Mouse (Mus musculus): ENCODE results near the gene Trio.
A peak's percentile ranks its signal among the peaks of the same experiment; 100 is the strongest.

Gene Trio

DNA sequence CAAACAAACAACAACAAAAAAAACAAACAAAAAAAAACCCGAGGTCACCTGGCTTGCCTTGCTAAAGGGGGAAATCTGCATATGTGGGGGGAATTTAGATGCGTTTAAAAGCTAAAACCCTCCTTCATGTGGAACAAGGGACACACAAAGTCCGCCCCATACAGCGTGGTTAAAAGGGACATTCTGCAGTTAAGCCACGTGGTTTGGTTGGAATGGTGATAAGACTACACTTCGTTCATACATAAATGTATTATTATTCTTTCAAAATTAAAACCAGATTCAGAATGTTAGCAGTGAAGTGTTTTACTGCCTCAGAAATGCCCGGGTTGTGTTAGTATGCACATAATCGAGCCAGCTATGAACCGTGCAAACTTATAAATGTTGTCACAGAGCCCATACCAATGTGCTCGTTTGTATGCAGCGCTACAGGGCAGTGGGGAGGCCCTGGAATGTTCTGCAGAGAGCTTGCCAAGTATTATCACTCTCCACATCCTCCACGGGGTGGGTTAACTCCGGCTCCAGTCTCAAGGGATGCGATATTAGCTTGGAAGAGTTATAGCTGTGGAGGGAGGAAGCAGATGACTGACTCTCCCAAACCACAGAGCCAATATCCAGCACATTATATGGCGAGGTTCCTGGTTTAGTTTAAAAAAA, 243.1 kb downstream of the Trio start:
- peak; percentile 29 to 63 for DNase-seq (ENCODE audit: inconsistent age in 2 of 2, low spot score in 1 of 2)

GRCm38 (mm10) chr15:27779827-27780226, 245.8 kb downstream of the Trio start:
- DNase-seq (ENCODE audit: inconsistent age in 2 of 2, low spot score in 1 of 2) = no peak

GRCm38 (mm10) chr15:27779398-27779797, 246.2 kb downstream of the Trio start:
- DNase-seq (ENCODE audit: inconsistent age in 2 of 2, low spot score in 1 of 2) = no peak

DNA sequence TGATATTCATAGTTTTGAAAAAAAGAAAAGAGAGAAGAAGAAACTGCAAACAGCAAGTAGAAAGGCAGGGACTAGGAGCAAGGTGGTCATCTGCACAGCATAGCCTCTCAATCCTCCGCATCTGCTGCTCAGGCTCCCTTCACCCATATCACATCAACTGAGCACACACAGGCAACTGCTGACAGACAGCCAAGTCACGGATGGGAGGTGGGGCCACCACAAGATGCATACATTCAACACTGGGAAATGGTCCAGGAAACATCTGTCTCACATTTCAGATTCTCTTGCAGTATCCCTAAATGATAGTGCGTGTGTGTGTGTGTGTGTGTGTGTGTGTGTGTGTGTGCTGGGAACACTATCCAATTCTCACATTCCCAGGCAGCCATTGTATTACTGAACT, 247.4 kb downstream of the Trio start:
- no peak for DNase-seq (ENCODE audit: inconsistent age in 2 of 2, low spot score in 1 of 2)

DNA sequence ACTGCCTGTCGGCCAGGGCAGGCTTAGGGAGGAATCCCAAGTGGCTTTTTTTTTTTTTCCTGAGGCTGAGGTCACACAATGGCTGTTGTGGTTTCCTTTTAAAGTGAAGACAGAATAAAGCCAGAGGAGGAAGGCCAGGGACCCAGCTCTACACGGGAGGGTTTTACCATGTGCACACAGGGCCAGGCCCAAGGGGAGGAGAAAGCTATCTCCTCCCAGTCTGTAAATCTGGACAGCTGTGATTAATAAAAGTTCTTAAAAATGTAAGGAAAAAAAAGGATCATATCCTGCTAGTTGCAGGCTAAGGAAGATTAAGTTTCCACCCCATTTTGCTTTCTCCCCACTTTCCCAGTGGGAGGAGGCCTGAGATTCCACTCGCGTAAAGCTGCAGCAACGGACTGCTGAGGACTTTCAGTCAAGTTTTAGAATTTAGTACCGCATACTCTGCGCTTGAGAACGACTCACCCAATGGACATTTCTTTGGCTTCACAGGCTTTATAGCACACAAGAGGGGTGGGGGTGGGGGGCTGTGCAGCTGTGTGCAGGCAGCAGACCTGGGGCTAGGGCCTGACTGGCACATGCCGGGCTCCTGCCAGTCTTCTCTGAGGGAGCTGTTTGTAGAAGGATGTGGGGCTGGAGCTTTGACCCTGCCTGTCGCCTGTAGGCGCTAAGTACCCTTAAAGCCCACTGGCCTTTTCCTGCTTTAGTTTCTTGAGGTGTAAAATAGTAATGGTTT, 248.0 kb downstream of the Trio start:
- no peak for DNase-seq (ENCODE audit: inconsistent age in 2 of 2, low spot score in 1 of 2)

- DNase-seq (ENCODE audit: inconsistent age in 2 of 2, low spot score in 1 of 2) = no peak
Observed at GRCm38 (mm10) chr15:27774481-27774880, 251.2 kb downstream of the Trio start.

DNA sequence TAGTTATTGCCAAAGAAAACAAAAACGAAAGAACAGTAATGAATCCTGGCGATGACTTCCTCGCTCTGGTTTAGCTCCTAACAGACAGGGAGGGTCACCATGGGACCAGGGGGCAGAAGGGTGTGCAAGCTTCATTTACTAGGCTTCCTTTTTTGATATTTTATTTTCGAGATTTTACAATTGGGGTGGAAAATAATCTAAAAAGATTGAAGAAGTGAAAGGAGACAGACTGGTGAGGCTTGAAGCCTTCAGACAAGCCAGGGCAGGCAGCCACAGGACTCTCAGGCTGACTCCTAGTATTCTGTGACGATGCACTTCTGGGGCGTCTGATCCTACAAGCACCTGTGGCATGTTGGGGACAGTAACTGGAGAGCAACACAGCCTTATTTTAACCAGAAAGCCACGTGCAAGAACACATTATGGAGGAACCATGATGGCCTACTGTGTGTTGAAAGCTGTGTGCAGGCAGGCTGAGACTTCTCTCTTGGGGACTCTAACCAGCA, 253.5 kb downstream of the Trio start:
- DNase-seq (ENCODE audit: inconsistent age in 2 of 2, low spot score in 1 of 2) = peak in 1 of 2 experiments; percentile 49

- DNase-seq (ENCODE audit: inconsistent age in 2 of 2, low spot score in 1 of 2) = peak; percentile 66 to 90
Observed at GRCm38 (mm10) chr15:27771581-27771980, 254.1 kb downstream of the Trio start.

DNA sequence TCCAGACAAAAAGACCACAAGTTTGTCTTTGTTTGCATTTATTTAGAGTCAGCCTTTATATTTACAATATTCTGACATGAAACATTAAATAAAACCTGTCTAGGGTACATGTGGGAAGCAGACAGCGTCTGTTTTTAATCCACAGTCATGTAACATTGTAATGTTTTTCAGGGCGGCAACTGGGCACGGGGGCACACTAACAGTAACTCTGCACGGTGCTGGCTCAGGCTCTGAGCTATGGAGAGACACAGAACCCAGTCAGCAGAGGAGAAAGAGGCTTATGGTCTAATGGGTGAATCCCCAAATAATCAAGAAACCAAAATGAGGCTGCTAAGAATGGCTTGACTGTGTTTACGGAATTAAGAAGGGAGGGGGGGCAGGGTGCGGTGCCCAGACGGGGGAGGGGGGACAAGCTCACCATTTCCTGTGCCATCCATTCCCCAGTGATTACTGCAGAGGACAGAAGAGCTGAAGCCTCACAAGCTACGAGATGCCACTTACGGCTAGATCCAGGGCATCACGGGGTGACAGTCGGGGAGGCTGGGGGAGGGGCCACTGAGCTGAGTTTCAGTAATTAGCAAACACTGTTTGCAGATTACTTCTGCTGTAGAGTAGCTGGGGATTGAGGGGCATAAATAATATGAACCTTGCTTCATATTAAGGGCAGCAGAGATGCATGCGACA, 255.0 kb downstream of the Trio start:
- DNase-seq (ENCODE audit: inconsistent age in 2 of 2, low spot score in 1 of 2) = peak in 1 of 2 experiments; percentile 50

GRCm38 (mm10) chr15:27761416-27761815, 264.2 kb downstream of the Trio start:
- DNase-seq (ENCODE audit: inconsistent age in 2 of 2, low spot score in 1 of 2) = no peak

GRCm38 (mm10) chr15:27760655-27761054, 265.0 kb downstream of the Trio start:
- no peak for DNase-seq (ENCODE audit: inconsistent age in 2 of 2, low spot score in 1 of 2)

GRCm38 (mm10) chr15:27759890-27760289, 265.8 kb downstream of the Trio start:
- no peak for DNase-seq (ENCODE audit: inconsistent age in 2 of 2, low spot score in 1 of 2)

DNA sequence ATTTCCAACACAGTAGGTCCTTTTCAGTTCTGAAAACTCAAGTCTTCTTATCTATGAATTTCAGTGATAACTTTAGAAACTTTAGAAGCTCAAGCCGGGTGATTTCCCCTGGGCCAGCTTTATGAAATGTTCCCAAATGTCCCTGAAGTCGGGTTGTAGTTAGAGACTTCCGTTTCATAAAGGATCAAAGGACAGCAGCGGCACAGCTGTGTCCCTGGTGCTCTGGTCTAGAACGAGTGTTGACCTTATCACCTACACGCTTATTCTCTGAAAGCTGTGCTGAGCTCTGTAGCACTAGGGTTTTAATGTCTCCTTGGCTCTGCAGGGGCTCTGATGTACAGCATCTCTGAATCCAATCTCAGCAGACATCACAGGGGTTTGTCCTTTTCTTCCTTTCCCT, 267.0 kb downstream of the Trio start:
- DNase-seq (ENCODE audit: inconsistent age in 2 of 2, low spot score in 1 of 2) = peak in 1 of 2 experiments; percentile 57

DNA sequence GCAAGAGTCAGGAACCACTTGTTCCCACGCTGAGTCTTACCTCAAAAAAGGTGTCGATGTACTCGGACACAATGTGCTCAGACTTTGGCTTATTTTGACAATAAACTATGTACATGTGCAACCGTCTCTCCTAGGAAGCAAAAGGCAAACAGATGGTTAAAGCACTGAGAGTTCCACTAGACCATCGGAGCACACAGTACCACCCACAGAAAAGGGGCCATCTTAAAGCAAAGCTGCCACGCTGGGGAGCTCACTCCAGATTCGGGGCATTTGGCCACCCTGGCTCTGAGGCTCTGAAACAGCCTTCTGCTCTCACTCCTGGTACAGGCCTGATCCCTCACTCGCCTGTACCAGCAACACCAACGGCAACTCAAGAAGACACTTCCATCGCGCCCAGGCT, 269.2 kb downstream of the Trio start:
- DNase-seq (ENCODE audit: inconsistent age in 2 of 2, low spot score in 1 of 2) = no peak

DNA sequence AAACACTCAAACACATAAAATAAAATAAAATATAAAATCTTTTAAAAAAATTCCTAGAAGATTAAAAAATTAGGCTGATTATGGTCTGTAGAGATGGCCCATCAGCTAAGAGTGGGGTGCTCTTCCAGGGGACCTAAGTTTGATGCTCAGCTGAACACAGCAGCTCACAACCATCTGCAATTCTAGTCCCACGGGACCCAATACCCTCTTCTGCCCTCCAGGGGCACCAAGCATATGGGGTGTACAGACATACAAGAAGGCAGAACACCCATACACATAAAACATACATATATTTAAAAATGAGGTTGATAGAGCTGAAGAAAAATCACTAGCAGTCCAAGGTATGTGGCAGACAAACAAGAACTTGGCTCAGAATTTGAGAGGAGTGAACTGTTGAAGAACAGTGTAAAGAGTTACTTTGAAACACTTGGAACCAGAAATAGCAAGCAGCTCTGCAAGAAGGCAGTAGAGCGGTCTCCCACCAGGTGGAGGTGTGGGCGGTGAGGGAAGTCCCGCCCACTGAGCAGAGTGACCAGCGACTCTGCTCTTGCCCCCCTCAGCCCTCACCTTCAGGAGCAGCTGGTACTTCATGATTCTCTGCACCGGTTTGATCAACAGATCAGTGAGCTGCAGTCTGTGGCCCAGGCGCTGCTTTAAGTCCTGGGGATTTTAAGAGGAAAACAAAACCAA, 270.9 kb downstream of the Trio start:
- no peak for DNase-seq (ENCODE audit: inconsistent age in 2 of 2, low spot score in 1 of 2)

GRCm38 (mm10) chr15:27753923-27754322, 271.7 kb downstream of the Trio start:
- DNase-seq (ENCODE audit: inconsistent age in 2 of 2, low spot score in 1 of 2) = no peak

- DNase-seq (ENCODE audit: inconsistent age in 2 of 2, low spot score in 1 of 2) = no peak
Observed at GRCm38 (mm10) chr15:27752677-27753342, 272.8 kb downstream of the Trio start.

GRCm38 (mm10) chr15:27751612-27752405, 273.8 kb downstream of the Trio start:
- peak; percentile 49 to 86 for DNase-seq (ENCODE audit: inconsistent age in 2 of 2, low spot score in 1 of 2)

DNA sequence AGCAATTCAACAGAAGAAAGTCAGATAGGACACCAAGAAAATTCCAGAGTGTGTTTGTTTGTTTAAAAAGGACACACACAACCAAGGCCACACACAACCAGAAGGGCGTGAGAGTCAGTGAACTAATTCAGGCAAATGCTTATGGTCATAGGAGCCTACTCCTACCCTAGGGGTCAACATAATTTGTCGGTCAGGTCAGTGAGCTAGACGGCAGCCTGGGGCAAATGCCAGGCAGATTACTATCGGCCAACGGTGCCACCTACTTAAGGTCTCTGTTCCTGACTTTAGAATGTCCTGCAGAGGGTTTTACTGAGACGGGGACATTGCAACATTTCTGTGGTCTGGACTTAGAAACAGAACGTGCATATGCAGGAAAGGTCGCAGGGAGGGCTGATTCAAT, 276.9 kb downstream of the Trio start:
- no peak for DNase-seq (ENCODE audit: inconsistent age in 2 of 2, low spot score in 1 of 2)

- no peak for DNase-seq (ENCODE audit: inconsistent age in 2 of 2, low spot score in 1 of 2)
Observed at GRCm38 (mm10) chr15:27747512-27747911, 278.1 kb downstream of the Trio start.
